Mouse (Mus musculus): ENCODE data around the gene Esrra.

DNA sequence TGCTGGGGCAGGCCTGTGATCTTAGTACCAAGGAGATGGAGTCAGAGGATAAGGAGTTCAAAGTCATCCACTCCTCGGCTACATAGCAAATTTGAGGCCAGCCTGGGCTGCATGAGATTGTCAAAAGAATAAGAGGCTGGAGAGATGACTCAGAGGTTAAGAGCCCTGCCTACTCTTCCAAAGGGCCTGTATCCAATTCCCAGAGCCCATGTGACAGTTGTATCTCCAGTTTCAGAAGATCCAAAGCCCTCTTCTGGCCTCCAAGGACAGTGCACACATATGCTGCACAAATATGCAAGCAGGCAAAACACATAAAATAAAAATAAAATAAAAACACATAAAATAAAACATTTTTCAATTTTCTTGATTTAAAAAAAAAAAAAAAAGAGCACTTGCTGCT lies 47.4 kb downstream of the Esrra start:
- TF ChIP-seq CTCF (IDR thresholded peaks at IDR 0.05; ENCODE audit: control insufficient read depth, insufficient read depth, low read length), result no peak
- TF ChIP-seq POLR2A (IDR thresholded peaks at IDR 0.05; ENCODE audit: borderline replicate concordance, control insufficient read depth, low read depth, low read length), result no peak
